Mouse (Mus musculus) embryonic facial prominence, embryonic 14.5 days (tissue): ENCODE measurements around the gene Lrfn1. TPM values are rescaled to one million over a fixed set of nuclear protein-coding genes. Genes with fewer than 3 reads are reported as not detected.

Experiments
- ATAC-seq: fragments of 200-750 bp; cut with Nextera tagmentation; 2 replicates; pipeline ENCODE4 v1.8.0; 2017; ENCODE audit warnings: low read depth, moderate number of reproducible peaks, moderate TSS enrichment
- DNase-seq: peaks from one replicate; pipeline ENCODE4 v3.0.0-alpha.2; 2015; ENCODE audit warnings: low spot score
- H3K27ac ChIP-seq: fragments of 300-500 bp; sonication (generic); replicated peaks from 2 replicates; pipeline ENCODE4 v1.5.1; 2014; ENCODE audit warnings: low read depth, mild to moderate bottlenecking, low read length, moderate library complexity
- H3K27me3 ChIP-seq: fragments of 300-500 bp; sonication (generic); replicated peaks from 2 replicates; pipeline ENCODE4 v1.6.1; 2014; ENCODE audit warnings: low read length; ENCODE audit not compliant: control insufficient read depth, insufficient read depth
- H3K36me3 ChIP-seq: fragments of 300-500 bp; sonication (generic); 2 replicates; pipeline ENCODE4 v1.6.1; 2014; ENCODE audit warnings: low read length, mixed read lengths; ENCODE audit not compliant: control insufficient read depth, insufficient read depth
- H3K4me1 ChIP-seq: fragments of 300-500 bp; sonication (generic); 2 replicates; pipeline ENCODE4 v1.6.1; 2014; ENCODE audit warnings: antibody characterized with exemption, low read length; ENCODE audit not compliant: control insufficient read depth, insufficient read depth
- H3K4me2 ChIP-seq: fragments of 300-500 bp; sonication (generic); 2 replicates; pipeline ENCODE4 v1.6.1; 2014; ENCODE audit warnings: low read depth, mild to moderate bottlenecking, low read length, moderate library complexity, mixed read lengths
- H3K4me3 ChIP-seq: fragments of 300-500 bp; sonication (generic); 2 replicates; pipeline ENCODE4 v1.5.1; 2014; ENCODE audit warnings: low read depth, mild to moderate bottlenecking, low read length
- H3K9ac ChIP-seq: fragments of 300-500 bp; sonication (generic); 2 replicates; pipeline ENCODE4 v1.6.1; 2014; ENCODE audit warnings: low read depth, mild to moderate bottlenecking, low read length, moderate library complexity, mixed read lengths
- H3K9me3 ChIP-seq: fragments of 300-500 bp; sonication (generic); 2 replicates; pipeline ENCODE4 v1.6.1; 2016; ENCODE audit warnings: low read length; ENCODE audit not compliant: control insufficient read depth
- WGBS: fragments of 180-500 bp; shearing (Covaris S2); extraction: QIAGEN DNeasy Blood & Tissue Kit; methylation state at CpG from one replicate; pipeline ENCODE4 v1.1.7; 2014; 5-methylcytosine and 5-hydroxymethylcytosine counted together
- polyA plus RNA-seq: library from polyadenylated mRNA; unstranded; fragments of >200 nt; fragmentation: Nextera tagmentation; extraction: Ambion mirVana; gene quantifications from 2 replicates; pipeline ENCODE4 v1.2.1, GENCODE M21; 2014

Lrfn1 gene
- polyA plus RNA-seq, 1 experiment from 2014 or later, result 4.0 TPM

DNA sequence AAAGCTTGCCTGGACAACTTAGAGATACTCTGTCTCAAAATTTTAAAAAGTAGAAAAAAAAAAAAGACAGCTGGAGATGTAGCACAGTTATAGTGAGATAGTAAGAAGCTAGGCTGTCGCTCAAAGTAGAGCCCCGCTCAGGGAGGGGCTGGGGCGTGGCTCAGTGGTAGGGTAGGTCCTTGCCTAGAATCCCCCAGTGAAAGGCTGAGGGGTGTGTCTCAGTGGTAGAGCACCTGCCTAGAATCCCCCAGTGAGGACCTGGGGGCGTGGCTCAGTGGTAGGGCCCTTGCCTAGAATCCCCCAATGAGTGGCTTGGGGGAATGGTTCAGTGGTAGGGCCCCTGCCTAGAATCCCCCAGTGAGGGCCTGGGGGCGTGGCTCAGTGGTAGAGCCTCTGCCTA lies 8.6 kb downstream of the Lrfn1 start:
- no peaks in the 10 kb centered on the region for H3K4me1 ChIP-seq
- no peak overlapping the region for H3K9ac ChIP-seq
- H3K4me3 ChIP-seq, result no peak overlapping the region
- ATAC-seq, result no peak
- no peaks in the 10 kb centered on the region for H3K27me3 ChIP-seq
- no peaks in the 10 kb centered on the region for H3K9me3 ChIP-seq
- 98% methylated on average over 3 of the region's 5 CpGs for WGBS
- peaks cover 71% of the 10 kb centered on the region for H3K36me3 ChIP-seq
- no peak overlapping the region for H3K27ac ChIP-seq
- DNase-seq, result no peak
- H3K4me2 ChIP-seq, result no peak overlapping the region

- ATAC-seq (no peak), DNase-seq (no peak)
- Histone ChIP-seq H3K4me3 (no peak overlapping the region), H3K9me3 (no peaks in the 10 kb centered on the region), H3K27me3 (peaks cover 12% of the 10 kb centered on the region), H3K27ac (no peak overlapping the region), H3K4me1 (peaks cover 4% of the 10 kb centered on the region), H3K36me3 (peaks cover 62% of the 10 kb centered on the region), H3K4me2 (no peak overlapping the region), H3K9ac (no peak overlapping the region)
- WGBS, result 98% methylated on average over 2 of the region's 2 CpGs
These were observed 11.0 kb downstream of the Lrfn1 start for GRCm38 (mm10) chr7:28462769-28463168.

- no peak overlapping the region for H3K9ac ChIP-seq
- no peak overlapping the region for H3K27ac ChIP-seq
- peak overlapping the region; percentile 3; the same call in 1 of the 2 replicates for H3K4me2 ChIP-seq
- no peaks in the 10 kb centered on the region for H3K9me3 ChIP-seq
- no peak overlapping the region for H3K4me3 ChIP-seq
- peaks cover 43% of the 10 kb centered on the region for H3K36me3 ChIP-seq
- H3K4me1 ChIP-seq, result peaks cover 4% of the 10 kb centered on the region
- WGBS, result 55% methylated on average over 10 of the region's 10 CpGs
- H3K27me3 ChIP-seq, result peaks cover 12% of the 10 kb centered on the region
- ATAC-seq (peak; percentile 74), DNase-seq (peak; percentile 89)
These were observed 12.8 kb downstream of the Lrfn1 start for GRCm38 (mm10) chr7:28464416-28465212.

DNA sequence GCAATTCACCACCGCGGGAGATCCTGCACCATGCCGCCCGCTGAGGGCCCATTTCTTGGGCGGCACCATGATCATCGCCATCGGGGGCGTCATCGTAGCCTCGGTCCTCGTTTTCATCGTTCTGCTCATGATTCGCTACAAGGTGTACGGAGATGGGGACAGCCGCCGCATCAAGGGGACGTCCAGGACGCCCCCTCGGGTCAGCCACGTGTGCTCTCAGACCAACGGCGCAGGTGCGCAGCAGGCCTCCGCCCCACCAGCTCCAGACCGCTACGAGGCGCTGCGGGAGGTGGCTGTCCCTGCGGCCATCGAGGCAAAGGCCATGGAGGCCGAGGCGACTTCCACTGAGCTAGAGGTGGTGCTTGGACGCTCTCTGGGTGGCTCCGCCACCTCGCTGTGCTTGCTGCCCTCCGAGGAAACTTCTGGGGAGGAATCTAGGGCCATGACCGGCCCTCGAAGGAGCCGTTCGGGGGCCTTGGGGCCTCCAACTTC lies 15.0 kb downstream of the Lrfn1 start:
- no peak for ATAC-seq
- peaks cover 4% of the 10 kb centered on the region for H3K4me1 ChIP-seq
- H3K9ac ChIP-seq, result peak overlapping the region; percentile 63
- peaks cover 25% of the 10 kb centered on the region for H3K36me3 ChIP-seq
- peak overlapping the region; percentile 44 for H3K4me3 ChIP-seq
- WGBS, result 32% methylated on average over 36 of the region's 40 CpGs
- H3K27me3 ChIP-seq, result peaks cover 12% of the 10 kb centered on the region
- H3K4me2 ChIP-seq, result peak overlapping the region; percentile 88
- no peaks in the 10 kb centered on the region for H3K9me3 ChIP-seq
- H3K27ac ChIP-seq, result no peak overlapping the region
- DNase-seq, result no peak

DNA sequence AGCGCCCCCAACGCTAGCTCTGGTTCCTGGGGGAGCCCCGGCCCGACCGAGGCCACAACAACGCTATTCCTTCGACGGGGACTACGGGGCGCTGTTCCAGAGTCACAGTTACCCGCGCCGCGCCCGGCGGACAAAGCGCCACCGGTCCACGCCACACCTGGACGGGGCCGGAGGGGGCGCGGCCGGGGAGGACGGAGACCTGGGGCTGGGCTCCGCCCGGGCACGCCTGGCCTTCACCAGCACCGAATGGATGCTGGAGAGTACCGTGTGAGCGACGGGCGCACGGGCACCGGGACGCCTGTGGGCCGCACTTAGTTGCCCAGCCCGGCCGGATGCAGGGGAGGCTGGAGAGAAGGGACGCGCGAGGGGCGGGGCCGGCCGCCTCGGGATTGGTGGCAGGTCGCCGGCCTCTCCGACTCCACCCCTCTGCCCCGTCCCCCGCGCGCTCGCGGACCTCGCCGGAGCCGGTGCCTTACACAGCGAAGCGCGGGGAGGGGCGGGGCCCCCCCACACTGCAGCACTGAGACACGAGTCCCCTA lies 15.5 kb downstream of the Lrfn1 start:
- H3K4me2 ChIP-seq, result peak overlapping the region; percentile 88

DNA sequence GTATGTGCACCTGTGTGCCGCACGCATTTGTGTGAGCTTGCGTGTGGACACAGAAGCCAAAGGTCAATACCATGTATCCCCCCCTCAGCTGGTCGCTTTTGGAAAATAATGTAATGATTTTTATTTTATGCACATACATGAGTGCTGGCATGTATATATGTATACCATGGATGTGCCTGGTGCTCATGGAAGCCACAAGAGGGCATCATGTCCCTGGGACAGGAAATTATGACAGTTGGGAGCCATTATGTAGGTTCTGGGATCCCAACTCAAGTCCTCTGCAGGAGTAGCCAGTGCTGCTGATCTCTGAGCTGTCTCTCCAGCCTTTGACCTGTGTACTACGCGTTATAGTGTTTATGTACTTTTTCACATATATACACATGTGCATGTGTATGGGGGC lies 24.4 kb downstream of the Lrfn1 start:
- H3K4me1 ChIP-seq, result no peaks in the 10 kb centered on the region
- WGBS, result 89% methylated on average over 6 of the region's 6 CpGs

More for the DNA sequence above, 15.5 kb downstream of the Lrfn1 start:
- WGBS, result 3% methylated on average over 23 of the region's 63 CpGs
- DNase-seq (peak; percentile 53), ATAC-seq (peak; percentile 77)
- peak overlapping the region; percentile 63 for H3K9ac ChIP-seq
- peaks cover 12% of the 10 kb centered on the region for H3K27me3 ChIP-seq
- H3K9me3 ChIP-seq, result no peaks in the 10 kb centered on the region
- H3K4me1 ChIP-seq, result peaks cover 4% of the 10 kb centered on the region
- peak overlapping the region; percentile 44 for H3K4me3 ChIP-seq
- H3K36me3 ChIP-seq, result peaks cover 20% of the 10 kb centered on the region
- no peak overlapping the region for H3K27ac ChIP-seq

GRCm38 (mm10) chr7:28477363-28477762 lies 25.6 kb downstream of the Lrfn1 start:
- DNase-seq (no peak), ATAC-seq (no peak)
- Histone ChIP-seq H3K4me1 (no peaks in the 10 kb centered on the region), H3K9me3 (no peaks in the 10 kb centered on the region), H3K4me2 (no peak overlapping the region), H3K36me3 (no peaks in the 10 kb centered on the region), H3K27ac (no peak overlapping the region), H3K9ac (no peak overlapping the region), H3K27me3 (no peaks in the 10 kb centered on the region), H3K4me3 (no peak overlapping the region)
- 77% methylated on average over 5 of the region's 5 CpGs for WGBS

More for the DNA sequence above, 24.4 kb downstream of the Lrfn1 start:
- Histone ChIP-seq H3K4me2 (no peak overlapping the region), H3K9me3 (no peaks in the 10 kb centered on the region), H3K4me3 (no peak overlapping the region), H3K27me3 (no peaks in the 10 kb centered on the region), H3K27ac (no peak overlapping the region), H3K9ac (no peak overlapping the region), H3K36me3 (no peaks in the 10 kb centered on the region)
- ATAC-seq (no peak), DNase-seq (no peak)

DNA sequence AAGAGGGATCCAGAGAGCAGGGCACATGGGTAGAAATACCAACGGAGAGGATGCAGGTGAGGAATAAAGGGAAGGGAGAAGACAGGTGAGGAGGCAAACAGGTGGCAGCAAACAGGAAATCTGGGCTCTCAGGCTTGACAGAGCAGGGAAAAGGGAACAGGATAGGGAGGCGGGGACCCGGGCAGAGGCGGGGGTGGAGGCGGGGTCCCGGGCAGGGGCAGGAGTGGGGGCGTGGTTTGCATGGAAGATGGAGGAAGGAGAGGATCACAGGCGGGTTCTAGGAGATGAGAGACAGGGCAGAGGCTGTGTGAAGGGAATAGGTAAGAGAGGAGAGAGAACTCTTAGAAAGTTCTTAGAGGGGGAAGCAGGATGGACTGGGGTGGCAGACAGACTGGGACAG lies 27.1 kb downstream of the Lrfn1 start:
- peak; percentile 20 for DNase-seq
- ATAC-seq, result peak; percentile 68; the same call in 1 of the 2 replicates

More for the DNA sequence above, 27.1 kb downstream of the Lrfn1 start:
- Histone ChIP-seq H3K9me3 (no peaks in the 10 kb centered on the region), H3K4me1 (no peaks in the 10 kb centered on the region), H3K4me2 (no peak overlapping the region), H3K27ac (no peak overlapping the region), H3K4me3 (no peak overlapping the region), H3K9ac (no peak overlapping the region), H3K36me3 (no peaks in the 10 kb centered on the region), H3K27me3 (no peaks in the 10 kb centered on the region)
- WGBS, result 9% methylated on average over 8 of the region's 8 CpGs
